Mouse (Mus musculus) embryonic facial prominence, embryonic 13.5 days (tissue): ENCODE measurements around the gene Nccrp1. TPM values are rescaled to one million over a fixed set of nuclear protein-coding genes. Genes with fewer than 3 reads are reported as not detected.

Source experiments
- ATAC-seq: fragments of 200-750 bp; cut with Nextera tagmentation; 2 replicates; pipeline ENCODE4 v1.8.0; 2017; ENCODE audit warnings: low read depth; ENCODE audit not compliant: insufficient number of reproducible peaks, insufficient read depth, low FRiP score, low TSS enrichment
- H3K27ac ChIP-seq: fragments of 300-500 bp; sonication (generic); 2 replicates; pipeline ENCODE4 v1.5.1; 2015; ENCODE audit warnings: moderate library complexity, mild to moderate bottlenecking, inconsistent platforms
- H3K27me3 ChIP-seq: fragments of 300-500 bp; sonication (generic); 2 replicates; pipeline ENCODE4 v1.6.1; 2015; ENCODE audit warnings: mild to moderate bottlenecking, inconsistent platforms
- H3K36me3 ChIP-seq: fragments of 300-500 bp; sonication (generic); 2 replicates; pipeline ENCODE4 v1.6.1; 2015; ENCODE audit warnings: mild to moderate bottlenecking, inconsistent platforms
- H3K4me1 ChIP-seq: fragments of 300-500 bp; sonication (generic); 2 replicates; pipeline ENCODE4 v1.6.1; 2015; ENCODE audit warnings: inconsistent platforms
- H3K4me2 ChIP-seq: fragments of 300-500 bp; sonication (generic); 2 replicates; pipeline ENCODE4 v1.6.1; 2015; ENCODE audit warnings: moderate library complexity, mild to moderate bottlenecking, inconsistent platforms
- H3K4me3 ChIP-seq: fragments of 300-500 bp; sonication (generic); 2 replicates; pipeline ENCODE4 v1.5.1; 2015; ENCODE audit warnings: mild to moderate bottlenecking, inconsistent platforms
- H3K9ac ChIP-seq: fragments of 300-500 bp; sonication (generic); 2 replicates; pipeline ENCODE4 v1.6.1; 2015; ENCODE audit warnings: mild to moderate bottlenecking, inconsistent platforms
- H3K9me3 ChIP-seq: fragments of 300-500 bp; sonication (generic); 2 replicates; pipeline ENCODE4 v1.6.1; 2016; ENCODE audit warnings: inconsistent platforms
- WGBS: fragments of 180-500 bp; shearing (Covaris S2); methylation state at CpG from one replicate; pipeline ENCODE4 v1.1.7; 2015; ENCODE audit warnings: mixed read lengths; 5-methylcytosine and 5-hydroxymethylcytosine counted together
- polyA plus RNA-seq: library from polyadenylated mRNA; unstranded; fragments of >200 nt; fragmentation: Nextera tagmentation; extraction: Ambion mirVana; gene quantifications from 2 replicates; pipeline ENCODE4 v1.2.1, GENCODE M21; 2015

Gene Nccrp1
- polyA plus RNA-seq, 1 experiment from 2014 or later = 0.18 TPM

GRCm38 (mm10) chr7:28567539-28567938 is 20.5 kb upstream of the Nccrp1 start:
- Histone ChIP-seq H3K9ac (no peak overlapping the region), H3K27ac (no peak overlapping the region), H3K36me3 (peaks cover 74% of the 10 kb centered on the region), H3K4me1 (peaks cover 31% of the 10 kb centered on the region), H3K4me2 (no peak overlapping the region), H3K9me3 (no peaks in the 10 kb centered on the region), H3K27me3 (no peaks in the 10 kb centered on the region), H3K4me3 (no peak overlapping the region)
- 92% methylated on average over 4 of the region's 4 CpGs for WGBS
- ATAC-seq = no peak

GRCm38 (mm10) chr7:28565407-28565806 is 18.4 kb upstream of the Nccrp1 start:
- no peak overlapping the region for H3K9ac ChIP-seq
- peaks cover 93% of the 10 kb centered on the region for H3K36me3 ChIP-seq
- no peak for ATAC-seq
- no peak overlapping the region for H3K4me2 ChIP-seq
- peaks cover 11% of the 10 kb centered on the region for H3K4me1 ChIP-seq
- H3K27ac ChIP-seq = no peak overlapping the region
- no peak overlapping the region for H3K4me3 ChIP-seq
- H3K9me3 ChIP-seq = no peaks in the 10 kb centered on the region
- H3K27me3 ChIP-seq = no peaks in the 10 kb centered on the region
- 58% methylated on average over 5 of the region's 5 CpGs for WGBS

GRCm38 (mm10) chr7:28562951-28563350 is 15.9 kb upstream of the Nccrp1 start:
- H3K27ac ChIP-seq = no peak overlapping the region
- no peak for ATAC-seq
- H3K4me3 ChIP-seq = no peak overlapping the region
- H3K9ac ChIP-seq = no peak overlapping the region
- 92% methylated on average over 13 of the region's 13 CpGs for WGBS
- no peak overlapping the region for H3K4me2 ChIP-seq
- peaks cover 95% of the 10 kb centered on the region for H3K36me3 ChIP-seq
- H3K4me1 ChIP-seq = no peaks in the 10 kb centered on the region
- H3K9me3 ChIP-seq = no peaks in the 10 kb centered on the region
- H3K27me3 ChIP-seq = no peaks in the 10 kb centered on the region

DNA sequence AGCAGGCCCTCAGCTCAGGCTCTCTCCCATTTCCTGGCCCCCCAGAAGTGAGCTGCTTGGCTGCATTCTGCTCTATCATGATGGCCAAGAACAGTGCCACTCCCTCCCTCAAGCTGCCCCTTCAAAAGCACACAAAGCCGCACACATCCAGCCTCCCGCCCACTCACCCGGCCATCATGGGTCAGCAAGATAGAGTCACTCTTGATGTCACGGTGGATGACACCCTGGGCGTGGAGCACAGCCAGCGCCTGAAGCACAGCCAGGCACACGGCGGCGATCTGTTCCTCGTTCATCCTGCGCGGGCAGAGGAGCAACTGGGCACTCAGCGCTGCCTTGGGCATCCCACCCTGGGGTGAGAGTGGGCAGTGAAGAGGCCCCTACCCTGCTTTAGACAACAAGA is 15.3 kb upstream of the Nccrp1 start:
- H3K36me3 ChIP-seq = peaks cover 92% of the 10 kb centered on the region
- no peak for ATAC-seq
- WGBS = 92% methylated on average over 13 of the region's 13 CpGs

GRCm38 (mm10) chr7:28561967-28562366 is 14.9 kb upstream of the Nccrp1 start:
- Histone ChIP-seq H3K27me3 (no peaks in the 10 kb centered on the region), H3K9ac (no peak overlapping the region), H3K4me2 (no peak overlapping the region), H3K4me1 (no peaks in the 10 kb centered on the region), H3K9me3 (no peaks in the 10 kb centered on the region), H3K36me3 (peaks cover 88% of the 10 kb centered on the region), H3K4me3 (no peak overlapping the region), H3K27ac (no peak overlapping the region)
- 91% methylated on average over 11 of the region's 11 CpGs for WGBS
- ATAC-seq = no peak

More for the DNA sequence above, 15.3 kb upstream of the Nccrp1 start:
- Histone ChIP-seq H3K9ac (no peak overlapping the region), H3K27me3 (no peaks in the 10 kb centered on the region), H3K4me1 (no peaks in the 10 kb centered on the region), H3K4me3 (no peak overlapping the region), H3K9me3 (no peaks in the 10 kb centered on the region), H3K27ac (no peak overlapping the region), H3K4me2 (no peak overlapping the region)

DNA sequence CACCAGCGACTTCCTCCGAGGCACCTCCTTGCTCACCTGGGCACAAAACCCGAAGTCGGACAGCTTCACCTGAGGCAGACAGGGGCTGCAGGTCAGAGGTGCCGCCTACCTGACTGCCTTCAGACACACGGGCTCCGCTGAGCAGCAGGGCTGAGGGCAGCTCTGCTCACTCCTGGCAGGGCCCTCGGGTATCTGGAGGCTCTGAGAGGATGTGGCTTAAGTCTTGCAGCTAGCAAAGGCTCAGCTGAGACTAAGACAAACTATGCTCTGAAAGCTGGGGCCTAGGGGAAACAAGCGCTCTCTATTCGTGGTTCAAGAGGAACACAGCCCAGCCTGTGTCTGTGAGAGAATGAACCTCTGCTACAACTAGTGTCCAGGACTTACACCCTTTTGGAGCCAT is 13.8 kb upstream of the Nccrp1 start:
- H3K9ac ChIP-seq = no peak overlapping the region
- H3K4me3 ChIP-seq = no peak overlapping the region
- no peaks in the 10 kb centered on the region for H3K27me3 ChIP-seq
- H3K9me3 ChIP-seq = no peaks in the 10 kb centered on the region
- no peak overlapping the region for H3K27ac ChIP-seq
- peaks cover 9% of the 10 kb centered on the region; the same call in 1 of the 2 replicates for H3K4me1 ChIP-seq
- no peak overlapping the region for H3K4me2 ChIP-seq
- WGBS = 92% methylated on average over 10 of the region's 10 CpGs
- peaks cover 77% of the 10 kb centered on the region for H3K36me3 ChIP-seq
- no peak for ATAC-seq

DNA sequence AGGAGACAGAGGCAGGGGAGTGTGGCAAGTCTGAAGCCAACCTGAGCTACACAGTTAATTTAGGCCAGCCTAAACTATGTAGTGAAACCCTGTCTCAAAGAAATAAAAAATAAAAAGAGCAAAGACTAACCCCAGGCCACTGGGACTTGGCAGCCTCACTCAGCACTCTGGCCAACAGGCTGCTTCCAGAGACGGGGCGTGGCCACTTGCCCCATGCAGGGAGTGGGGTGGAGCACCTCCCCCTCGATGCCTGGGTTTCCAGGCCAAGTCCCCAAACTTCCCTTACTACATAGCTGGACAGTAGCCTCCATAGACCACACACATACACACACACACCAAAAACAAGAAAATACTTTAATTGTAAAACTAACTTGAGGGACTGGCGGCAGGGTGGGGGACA is 11.4 kb upstream of the Nccrp1 start:
- WGBS = 59% methylated on average over 4 of the region's 4 CpGs
- Histone ChIP-seq H3K9me3 (no peaks in the 10 kb centered on the region), H3K4me2 (no peak overlapping the region), H3K27ac (no peak overlapping the region; the same call in 1 of the 2 replicates), H3K4me1 (peaks cover 10% of the 10 kb centered on the region; the same call in 1 of the 2 replicates), H3K27me3 (no peaks in the 10 kb centered on the region), H3K9ac (no peak overlapping the region; the same call in 1 of the 2 replicates), H3K4me3 (no peak overlapping the region), H3K36me3 (peaks cover 53% of the 10 kb centered on the region)
- ATAC-seq = no peak

GRCm38 (mm10) chr7:28557708-28558107 is 10.7 kb upstream of the Nccrp1 start:
- H3K4me1 ChIP-seq = peaks cover 10% of the 10 kb centered on the region; the same call in 1 of the 2 replicates
- no peak for ATAC-seq
- H3K4me2 ChIP-seq = no peak overlapping the region
- H3K27ac ChIP-seq = no peak overlapping the region
- WGBS = 81% methylated on average over 6 of the region's 6 CpGs
- no peaks in the 10 kb centered on the region for H3K27me3 ChIP-seq
- no peaks in the 10 kb centered on the region for H3K9me3 ChIP-seq
- no peak overlapping the region for H3K9ac ChIP-seq
- peaks cover 45% of the 10 kb centered on the region for H3K36me3 ChIP-seq
- H3K4me3 ChIP-seq = no peak overlapping the region

- H3K4me2 ChIP-seq = no peak overlapping the region
- peaks cover 10% of the 10 kb centered on the region; the same call in 1 of the 2 replicates for H3K4me1 ChIP-seq
- WGBS = 74% methylated on average over 5 of the region's 5 CpGs
- H3K36me3 ChIP-seq = peaks cover 39% of the 10 kb centered on the region
- no peak for ATAC-seq
- H3K27ac ChIP-seq = no peak overlapping the region
- no peaks in the 10 kb centered on the region for H3K27me3 ChIP-seq
- H3K9ac ChIP-seq = no peak overlapping the region; the same call in 1 of the 2 replicates
- H3K9me3 ChIP-seq = no peaks in the 10 kb centered on the region
- H3K4me3 ChIP-seq = no peak overlapping the region
These were observed 10.0 kb upstream of the Nccrp1 start for GRCm38 (mm10) chr7:28557069-28557468.

DNA sequence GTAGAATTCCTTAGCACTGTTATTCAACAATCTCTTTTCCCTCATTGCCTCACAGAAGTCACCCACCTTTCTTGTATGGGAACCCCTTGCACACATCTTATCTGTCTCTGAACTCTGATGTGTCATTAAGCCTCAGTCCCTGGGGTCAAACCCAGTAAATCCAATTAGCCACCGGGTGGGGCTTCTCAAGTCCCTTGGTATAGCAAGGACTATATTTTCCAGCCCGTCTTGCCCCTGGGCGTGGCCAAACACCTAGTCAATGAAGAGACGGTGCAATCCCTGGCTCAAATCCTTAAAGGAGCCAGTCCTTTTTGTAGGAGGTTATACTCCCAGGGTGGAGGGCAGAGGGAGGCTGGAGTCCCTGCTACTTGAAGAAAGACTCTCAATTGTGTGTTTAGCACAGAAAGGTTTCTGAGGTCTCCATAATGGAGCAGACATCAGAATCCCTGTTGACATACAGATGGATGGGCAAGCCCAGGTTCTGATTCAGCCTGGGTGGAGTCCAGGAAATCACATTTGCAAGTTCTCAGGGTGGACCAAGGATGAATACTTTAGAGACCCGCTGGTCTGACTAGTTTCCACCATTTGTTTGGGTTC is 9.0 kb upstream of the Nccrp1 start:
- no peak for ATAC-seq

GRCm38 (mm10) chr7:28553076-28553475 is 6.0 kb upstream of the Nccrp1 start:
- H3K36me3 ChIP-seq = peaks cover 3% of the 10 kb centered on the region; the same call in 1 of the 2 replicates
- no peak overlapping the region for H3K4me2 ChIP-seq
- ATAC-seq = no peak
- H3K4me3 ChIP-seq = no peak overlapping the region
- peaks cover 7% of the 10 kb centered on the region for H3K27me3 ChIP-seq
- H3K9me3 ChIP-seq = no peaks in the 10 kb centered on the region
- peaks cover 10% of the 10 kb centered on the region; the same call in 1 of the 2 replicates for H3K4me1 ChIP-seq
- no peak overlapping the region for H3K9ac ChIP-seq
- no peak overlapping the region for H3K27ac ChIP-seq
- WGBS = 92% methylated on average over 6 of the region's 6 CpGs

More for the DNA sequence above, 9.0 kb upstream of the Nccrp1 start:
- Histone ChIP-seq H3K4me3 (no peak overlapping the region), H3K27ac (no peak overlapping the region), H3K9me3 (no peaks in the 10 kb centered on the region), H3K9ac (no peak overlapping the region), H3K4me1 (peaks cover 10% of the 10 kb centered on the region; the same call in 1 of the 2 replicates), H3K36me3 (peaks cover 31% of the 10 kb centered on the region), H3K4me2 (no peak overlapping the region), H3K27me3 (no peaks in the 10 kb centered on the region)
- WGBS = 20% methylated on average over 5 of the region's 5 CpGs

GRCm38 (mm10) chr7:28547628-28548027 is 574 bp upstream of the Nccrp1 start:
- no peak for ATAC-seq

More at GRCm38 (mm10) chr7:28547628-28548027, 574 bp upstream of the Nccrp1 start:
- Histone ChIP-seq H3K4me1 (peaks cover 18% of the 10 kb centered on the region), H3K27ac (no peak overlapping the region), H3K4me2 (no peak overlapping the region), H3K27me3 (peaks cover 61% of the 10 kb centered on the region), H3K9me3 (no peaks in the 10 kb centered on the region), H3K36me3 (no peaks in the 10 kb centered on the region), H3K4me3 (no peak overlapping the region; the same call in 1 of the 2 replicates), H3K9ac (no peak overlapping the region)
- 62% methylated on average over 7 of the region's 7 CpGs for WGBS
